Mouse (Mus musculus) hematopoietic stem cell, adult 5-6 weeks (primary cell): ENCODE data around the gene Dydc1. TPM values are rescaled to one million over a fixed set of nuclear protein-coding genes. Genes with fewer than 3 reads are reported as not detected.

Experiments used
- ATAC-seq, 2 experiments: fragments of 125-278 bp in 1 of 2; replicated peaks in 1 of 2; 2 replicates each; pipeline ENCODE4 v1.8.0; 2016 to 2017; ENCODE audit warnings: inconsistent platforms in 2 of 2, mild to moderate bottlenecking in 2 of 2, moderate number of reproducible peaks in 2 of 2, low read depth in 1 of 2, moderate TSS enrichment in 1 of 2; ENCODE audit not compliant: low FRiP score in 2 of 2, poor library complexity in 2 of 2, severe bottlenecking in 2 of 2, insufficient read depth in 1 of 2, low TSS enrichment in 1 of 2
- total RNA-seq: library from RNA; stranded (forward); fragments of 172-1452, 232-1000 nt; gene quantifications from 2 replicates; pipeline ENCODE4 v1.2.3, GENCODE M21; 2017

Dydc1 gene
- total RNA-seq, 1 experiment from 2014 or later, result not detected

- no peak for ATAC-seq
Observed at GRCm38 (mm10) chr14:41087509-41087908, 14.8 kb downstream of the Dydc1 start.

DNA sequence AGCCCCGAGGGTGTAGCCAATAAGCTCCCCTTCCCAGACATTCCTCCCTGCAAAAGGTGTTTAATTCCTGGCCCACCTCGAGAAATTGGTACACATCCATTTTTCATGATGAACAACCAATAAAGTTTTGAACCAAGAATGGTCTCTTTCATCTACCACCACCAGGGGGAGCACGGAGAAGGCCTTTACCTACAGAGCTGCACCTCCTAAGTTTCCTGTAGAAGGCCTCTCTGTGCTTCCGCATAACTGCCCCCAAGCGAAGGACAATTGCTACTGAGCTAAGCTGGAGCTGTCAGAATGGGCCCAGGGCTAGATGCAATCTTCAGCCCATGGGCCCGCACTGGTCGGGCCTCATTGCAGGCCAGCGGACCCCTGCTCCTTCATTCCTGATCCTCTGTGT, 18.1 kb downstream of the Dydc1 start:
- peak; percentile 63 to 82 for ATAC-seq

GRCm38 (mm10) chr14:41094114-41094513, 21.4 kb downstream of the Dydc1 start:
- ATAC-seq, result no peak; a peak in 1 of 4 replicates

DNA sequence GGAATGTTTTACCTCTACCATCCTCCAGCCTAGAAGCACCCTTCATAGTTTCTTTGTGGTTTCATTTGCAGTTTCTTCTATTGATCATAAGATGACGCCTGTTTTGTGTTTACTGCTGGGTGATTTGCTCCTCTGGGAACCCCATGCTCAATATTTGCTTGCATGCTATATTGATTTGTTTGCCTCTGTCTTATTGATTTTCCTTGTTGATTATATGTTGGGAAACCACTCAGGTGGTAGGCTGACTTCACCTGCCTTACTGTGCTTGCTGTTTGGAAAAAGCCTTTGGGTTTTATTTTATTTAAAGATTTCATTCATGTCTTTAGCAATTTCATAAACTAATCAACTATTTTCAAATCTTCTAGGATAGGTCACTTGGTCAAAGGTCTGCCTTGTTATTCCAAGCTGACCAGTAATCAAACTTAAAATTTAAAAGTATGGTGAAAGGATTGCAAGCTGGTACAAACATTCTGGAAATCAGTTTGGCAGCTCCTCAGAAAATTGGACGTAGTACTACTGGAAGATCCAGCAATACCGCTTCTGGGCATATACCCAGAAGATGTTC, 23.7 kb downstream of the Dydc1 start:
- no peak for ATAC-seq

DNA sequence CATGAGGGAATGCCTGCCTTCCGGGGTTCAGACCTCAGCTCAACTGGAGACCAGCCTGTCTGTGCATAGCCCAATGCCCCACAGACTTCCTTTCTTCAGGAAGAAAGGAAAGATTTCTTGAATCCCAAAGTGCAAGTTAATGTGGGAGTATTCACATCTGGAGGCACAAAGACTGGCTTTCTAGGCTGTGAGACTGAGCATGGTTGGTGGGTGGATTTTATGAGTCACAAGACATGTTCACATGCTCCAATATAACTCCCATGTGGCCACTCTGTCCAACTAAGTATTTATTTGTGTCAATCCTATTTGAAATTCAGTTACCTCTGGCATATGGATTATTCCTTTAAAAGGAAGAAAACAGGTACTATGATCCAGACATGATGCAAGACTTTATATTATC, 26.0 kb downstream of the Dydc1 start:
- no peak for ATAC-seq

- no peak for ATAC-seq
Observed at GRCm38 (mm10) chr14:41100712-41101111, 28.0 kb downstream of the Dydc1 start.

DNA sequence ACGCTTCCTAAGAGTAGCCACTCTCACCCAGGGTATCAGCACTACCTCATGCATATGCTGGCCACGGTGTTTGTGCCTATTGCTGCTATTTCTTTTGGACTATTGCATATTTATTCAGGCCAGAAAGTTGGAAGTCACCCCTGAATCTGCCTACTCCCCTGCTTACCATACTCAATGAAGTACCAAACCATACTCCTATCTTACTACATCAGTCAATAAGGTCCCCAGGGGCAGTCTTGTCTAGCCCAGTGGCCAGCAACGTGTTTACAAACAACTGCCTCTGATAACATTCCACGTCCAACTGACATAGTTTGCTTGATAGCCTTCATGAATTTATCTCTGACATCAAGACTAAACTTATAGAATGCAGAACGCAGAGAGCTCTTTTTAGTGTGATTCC, 28.5 kb downstream of the Dydc1 start:
- no peak for ATAC-seq

GRCm38 (mm10) chr14:41102269-41102668, 29.6 kb downstream of the Dydc1 start:
- ATAC-seq, result no peak

DNA sequence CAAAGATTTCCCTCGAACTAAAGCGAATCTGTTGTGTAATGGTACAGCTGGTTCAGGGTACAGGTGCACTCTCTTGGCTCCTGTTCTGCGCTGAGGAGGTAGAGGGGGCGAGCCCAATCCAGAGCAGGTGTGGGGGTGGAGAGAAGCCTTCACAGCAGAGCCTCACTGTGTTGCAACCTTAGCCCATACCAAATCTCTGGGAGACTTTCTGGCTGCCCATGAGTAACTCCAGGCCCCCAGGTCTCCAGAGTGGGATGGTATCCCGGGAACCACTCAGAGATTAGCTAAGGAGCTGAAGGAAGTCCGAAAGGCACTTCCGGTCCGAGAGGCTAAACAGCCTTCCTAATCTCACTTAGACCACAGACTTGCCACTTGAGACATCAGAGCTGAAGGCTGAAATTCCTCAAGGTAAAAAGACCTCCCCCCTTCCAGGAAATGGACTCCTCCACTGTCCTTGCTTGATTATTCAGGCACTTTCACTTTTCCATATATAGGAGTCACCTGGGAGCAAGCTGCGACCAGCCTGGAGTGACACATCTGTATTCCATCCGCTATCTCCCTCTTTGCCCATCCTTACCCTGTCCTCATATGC, 32.2 kb downstream of the Dydc1 start, which contains the start of gene Mat1a:
Gene Mat1a (plus strand): TSS at position 183 of the 592 bp plus-strand sequence.
- ATAC-seq, result no peak

- no peak for ATAC-seq
Observed at GRCm38 (mm10) chr14:41111031-41111668, 38.4 kb downstream of the Dydc1 start.

GRCm38 (mm10) chr14:41112944-41113343, 40.2 kb downstream of the Dydc1 start:
- no peak for ATAC-seq

DNA sequence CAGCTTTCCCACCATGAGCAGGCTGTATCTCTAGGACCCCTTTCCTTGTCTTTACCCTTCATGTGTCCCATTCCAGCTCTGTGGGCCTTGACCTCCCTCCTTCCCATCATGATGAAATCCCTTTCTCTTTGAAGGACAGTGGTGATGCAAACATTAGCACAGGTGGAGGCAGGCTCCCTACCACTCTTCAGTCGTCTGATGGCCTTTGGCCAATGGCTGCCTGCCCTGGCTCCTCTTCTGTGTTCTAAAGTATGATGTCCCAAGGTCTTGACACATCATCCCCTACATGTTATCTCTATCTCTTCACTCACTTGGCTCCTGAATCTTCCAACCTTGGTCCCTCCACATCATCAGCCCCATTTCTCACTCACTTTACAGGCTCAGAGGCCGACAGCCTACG, 43.6 kb downstream of the Dydc1 start:
- no peak for ATAC-seq

DNA sequence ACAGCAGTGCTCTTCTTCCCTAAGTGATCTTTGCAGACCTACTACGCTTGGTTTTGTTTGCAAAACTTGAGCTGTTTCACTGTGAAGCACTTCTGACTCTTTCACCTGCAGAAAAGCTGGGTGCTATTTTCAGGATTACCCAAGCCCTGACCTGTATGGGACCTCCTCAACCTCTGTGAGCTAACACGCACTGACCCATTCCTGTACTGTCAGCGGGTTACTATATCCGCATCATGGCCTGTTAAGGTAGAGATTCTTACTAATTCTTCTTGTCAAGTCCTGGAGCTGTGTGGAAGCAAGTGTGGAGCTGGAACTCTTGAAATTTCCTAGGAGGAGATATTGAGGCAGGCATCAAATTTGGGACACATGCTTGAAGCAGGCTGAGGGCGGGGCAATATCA, 52.0 kb downstream of the Dydc1 start:
- no peak for ATAC-seq

- ATAC-seq, result peak in 1 of 2 experiments; percentile 57; a peak in 2 of 4 replicates
Observed at GRCm38 (mm10) chr14:41127997-41128396, 55.3 kb downstream of the Dydc1 start.

- no peak for ATAC-seq
Observed at GRCm38 (mm10) chr14:41131540-41131939, 58.8 kb downstream of the Dydc1 start, which contains the start of gene Sftpa1. Sftpa1 (plus strand) TSS chr14:41131782.

DNA sequence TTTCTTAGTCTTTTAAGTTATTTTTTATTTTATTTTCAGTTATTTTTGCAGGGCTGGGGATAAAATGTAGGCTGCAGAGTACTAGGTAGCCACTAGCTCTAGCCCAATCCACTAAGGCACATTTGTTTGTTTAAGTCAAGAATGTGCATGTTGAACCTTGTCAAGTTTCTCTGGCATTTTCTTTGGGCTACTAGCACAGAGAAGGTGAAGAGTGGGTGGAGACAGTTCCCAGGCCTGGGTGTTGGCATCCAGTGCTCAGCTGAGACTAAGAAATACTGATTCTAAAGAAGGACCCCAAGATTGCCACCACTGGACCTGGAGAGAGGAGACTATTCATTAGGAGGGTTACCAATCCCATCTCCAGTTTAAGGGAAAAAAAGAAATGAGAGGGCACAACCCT, 64.3 kb downstream of the Dydc1 start:
- no peak for ATAC-seq

DNA sequence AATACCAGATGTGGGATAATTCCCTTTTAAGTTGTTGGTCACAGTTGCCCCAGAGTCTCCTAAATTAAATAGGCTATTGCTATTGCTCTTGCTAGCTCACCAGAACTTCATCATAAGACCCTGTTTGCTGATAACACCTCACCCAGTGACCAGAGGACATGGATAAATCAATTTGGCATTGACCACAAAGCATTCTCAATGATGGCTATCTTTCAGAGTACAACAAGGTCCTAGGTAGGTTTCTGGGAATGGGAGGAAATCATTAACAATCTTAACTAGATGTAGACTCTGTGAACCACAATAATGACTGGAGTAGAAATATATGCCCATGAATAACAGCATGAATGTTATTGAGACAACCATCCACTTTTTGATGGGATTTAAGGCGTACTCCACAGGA, 68.0 kb downstream of the Dydc1 start:
- ATAC-seq, result no peak
